Mouse (Mus musculus): Measurements from ENCODE around the gene 1700086D15Rik.

1700086D15Rik gene

GRCm38 (mm10) chr11:65135251-65135739, 24.4 kb downstream of the 1700086D15Rik start:
- DNase-seq (ENCODE audit: low spot score in 2 of 2), result no peak

GRCm38 (mm10) chr11:65133661-65134060, 26.0 kb downstream of the 1700086D15Rik start:
- no peak for DNase-seq (ENCODE audit: low spot score in 2 of 2)

GRCm38 (mm10) chr11:65129110-65129509, 30.6 kb downstream of the 1700086D15Rik start:
- no peak for DNase-seq (ENCODE audit: low spot score in 2 of 2)

- no peak for DNase-seq (ENCODE audit: low spot score in 2 of 2)
Observed at GRCm38 (mm10) chr11:65128666-65129065, 31.0 kb downstream of the 1700086D15Rik start.

GRCm38 (mm10) chr11:65126566-65126965, 33.1 kb downstream of the 1700086D15Rik start:
- DNase-seq (ENCODE audit: low spot score in 2 of 2), result no peak

GRCm38 (mm10) chr11:65124913-65125418, 34.7 kb downstream of the 1700086D15Rik start:
- DNase-seq (ENCODE audit: low spot score in 2 of 2), result no peak

- no peak for DNase-seq (ENCODE audit: low spot score in 2 of 2)
Observed at GRCm38 (mm10) chr11:65120276-65120675, 39.4 kb downstream of the 1700086D15Rik start.

GRCm38 (mm10) chr11:65115811-65116210, 43.9 kb downstream of the 1700086D15Rik start:
- no peak for DNase-seq (ENCODE audit: low spot score in 2 of 2)

- DNase-seq (ENCODE audit: low spot score in 2 of 2), result no peak
Observed at GRCm38 (mm10) chr11:65112086-65112485, 47.6 kb downstream of the 1700086D15Rik start.

GRCm38 (mm10) chr11:65111651-65112050, 48.0 kb downstream of the 1700086D15Rik start:
- no peak for DNase-seq (ENCODE audit: low spot score in 2 of 2)

GRCm38 (mm10) chr11:65110058-65110457, 49.6 kb downstream of the 1700086D15Rik start:
- no peak for DNase-seq (ENCODE audit: low spot score in 2 of 2)

- no peak for DNase-seq (ENCODE audit: low spot score in 2 of 2)
Observed at GRCm38 (mm10) chr11:65107734-65108171, 51.9 kb downstream of the 1700086D15Rik start.

GRCm38 (mm10) chr11:65107151-65107550, 52.5 kb downstream of the 1700086D15Rik start:
- no peak for DNase-seq (ENCODE audit: low spot score in 2 of 2)

- DNase-seq (ENCODE audit: low spot score in 2 of 2), result no peak
Observed at GRCm38 (mm10) chr11:65104076-65104475, 55.6 kb downstream of the 1700086D15Rik start.

All from spleen, postnatal 4 days (tissue).